Mouse (Mus musculus): ENCODE measurements around the gene Cacna1e.

- TF ChIP-seq POLR2A (IDR thresholded peaks at IDR 0.05; ENCODE audit: borderline replicate concordance, low read depth, low read length), result no peak
- no peak for TF ChIP-seq CTCF (IDR thresholded peaks at IDR 0.05; ENCODE audit: low read depth, low read length)
Observed at GRCm38 (mm10) chr1:154885207-154885548, 877 bp upstream of the Cacna1e start.

All from bone marrow macrophage, adult 2 months (primary cell).